Mouse (Mus musculus): ENCODE measurements around the gene Opa1.

The Opa1 gene

DNA sequence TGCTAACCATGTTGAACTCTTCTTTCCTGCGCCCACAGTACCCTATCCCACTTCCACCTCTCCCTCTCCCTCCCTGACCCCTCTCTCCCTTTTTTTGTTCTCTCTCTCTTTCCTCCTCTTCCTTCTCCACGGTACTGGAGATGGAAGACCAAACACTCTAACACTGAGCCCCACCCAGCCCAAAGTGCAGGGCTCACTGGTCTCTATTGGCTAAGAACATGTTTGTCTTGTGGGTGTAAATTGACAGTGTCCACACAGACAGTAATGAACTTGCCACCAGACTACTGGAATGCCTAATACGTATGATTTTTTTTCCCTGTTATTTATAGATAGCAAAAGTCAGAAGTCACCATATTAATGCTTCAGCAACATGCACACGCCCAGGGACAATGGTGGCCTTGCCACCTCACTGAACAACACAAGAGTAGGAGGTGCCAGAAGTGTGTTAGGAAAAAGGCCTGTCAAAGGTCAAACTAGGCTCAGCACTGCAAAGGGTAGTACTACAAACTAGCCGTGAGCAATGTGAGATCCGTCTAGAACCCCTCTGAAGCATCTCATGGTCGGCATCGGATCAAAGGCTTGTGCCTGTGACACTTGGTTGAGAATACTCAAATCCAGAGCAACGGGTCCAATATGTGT lies 77.2 kb downstream of the Opa1 start:
- no peak for DNase-seq (ENCODE audit: low read depth)

- DNase-seq (ENCODE audit: low read depth): no peak
Observed at GRCm38 (mm10) chr16:29656901-29657300, 77.8 kb downstream of the Opa1 start.

DNA sequence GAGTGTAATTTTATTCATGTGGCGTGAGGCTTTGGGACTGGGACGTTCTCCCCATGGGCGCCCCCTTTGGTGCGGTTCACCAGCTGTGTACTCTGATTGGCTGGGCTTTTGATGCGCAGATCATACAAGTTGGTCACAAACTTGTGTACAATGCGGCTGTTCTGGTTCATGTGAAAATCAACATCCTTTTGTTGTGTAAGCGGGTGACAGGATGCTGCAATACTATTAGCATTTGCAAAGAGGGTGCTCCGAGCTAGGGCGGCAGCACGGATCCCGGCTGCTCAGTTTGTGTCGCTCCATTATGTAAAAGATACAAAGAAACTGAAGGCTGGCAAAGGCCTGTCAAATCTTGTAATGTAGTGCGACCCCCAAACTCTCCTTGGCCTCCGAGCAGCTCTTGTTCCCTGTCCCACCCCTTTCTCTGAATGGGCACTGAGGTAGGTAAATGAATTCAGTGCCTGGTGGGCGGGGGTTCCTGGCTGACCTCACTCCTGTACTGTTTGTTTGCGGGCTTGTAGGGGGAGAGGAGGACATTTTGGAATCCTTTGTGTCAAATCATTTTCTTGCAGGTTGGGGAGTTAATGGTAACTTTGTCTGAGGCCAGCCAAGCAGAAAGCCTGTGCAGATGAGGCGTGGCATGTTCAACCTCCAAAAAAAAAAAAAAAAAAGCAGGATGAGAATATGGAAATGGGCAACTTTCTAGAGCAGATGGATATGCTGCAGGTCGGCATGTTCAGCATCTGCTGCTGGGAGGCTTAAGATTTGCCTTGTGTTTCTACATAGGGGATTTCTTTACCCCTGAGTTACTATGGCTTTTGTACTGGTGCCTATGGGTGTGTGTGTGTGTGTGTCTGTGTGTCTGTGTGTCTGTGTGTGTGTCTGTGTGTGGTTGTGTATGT lies 78.8 kb downstream of the Opa1 start:
- DNase-seq (ENCODE audit: low read depth): no peak

GRCm38 (mm10) chr16:29659101-29659810 lies 80.1 kb downstream of the Opa1 start:
- no peak for DNase-seq (ENCODE audit: low read depth)

DNA sequence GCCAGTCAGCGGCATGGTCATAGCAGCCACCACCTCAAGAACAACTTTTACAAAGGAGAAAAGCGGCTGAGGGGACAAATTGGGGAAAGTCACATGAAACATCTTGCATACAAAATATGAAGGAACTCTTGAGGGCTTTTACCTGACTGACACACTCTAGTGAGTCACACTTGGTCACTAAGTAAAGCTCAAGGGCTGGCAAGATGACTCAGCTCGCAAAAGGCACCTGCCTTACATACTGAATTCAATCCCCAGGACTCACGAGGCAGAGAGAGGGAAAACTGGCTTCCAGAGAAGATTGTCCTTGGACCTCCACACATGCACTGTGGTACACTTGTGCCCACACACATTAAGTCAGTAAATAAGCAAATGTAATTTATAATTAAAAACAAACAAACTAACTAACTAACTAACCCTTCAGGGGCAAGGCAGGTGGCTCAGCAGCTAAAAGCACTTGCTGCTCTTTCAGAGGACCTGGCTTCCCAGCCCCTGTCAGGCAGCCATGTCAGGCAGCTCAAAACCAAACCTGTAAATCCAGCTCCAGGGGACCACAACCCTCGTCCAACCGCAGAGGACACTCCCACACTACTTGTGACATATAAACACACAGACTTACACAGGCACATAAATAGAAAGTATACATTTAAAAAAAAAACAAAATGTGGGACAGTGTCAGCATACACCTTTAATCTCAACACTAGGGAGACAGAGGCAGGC lies 84.1 kb downstream of the Opa1 start:
- DNase-seq (ENCODE audit: low read depth): peak; percentile 9

GRCm38 (mm10) chr16:29664392-29664791 lies 85.3 kb downstream of the Opa1 start:
- no peak for DNase-seq (ENCODE audit: low read depth)

DNA sequence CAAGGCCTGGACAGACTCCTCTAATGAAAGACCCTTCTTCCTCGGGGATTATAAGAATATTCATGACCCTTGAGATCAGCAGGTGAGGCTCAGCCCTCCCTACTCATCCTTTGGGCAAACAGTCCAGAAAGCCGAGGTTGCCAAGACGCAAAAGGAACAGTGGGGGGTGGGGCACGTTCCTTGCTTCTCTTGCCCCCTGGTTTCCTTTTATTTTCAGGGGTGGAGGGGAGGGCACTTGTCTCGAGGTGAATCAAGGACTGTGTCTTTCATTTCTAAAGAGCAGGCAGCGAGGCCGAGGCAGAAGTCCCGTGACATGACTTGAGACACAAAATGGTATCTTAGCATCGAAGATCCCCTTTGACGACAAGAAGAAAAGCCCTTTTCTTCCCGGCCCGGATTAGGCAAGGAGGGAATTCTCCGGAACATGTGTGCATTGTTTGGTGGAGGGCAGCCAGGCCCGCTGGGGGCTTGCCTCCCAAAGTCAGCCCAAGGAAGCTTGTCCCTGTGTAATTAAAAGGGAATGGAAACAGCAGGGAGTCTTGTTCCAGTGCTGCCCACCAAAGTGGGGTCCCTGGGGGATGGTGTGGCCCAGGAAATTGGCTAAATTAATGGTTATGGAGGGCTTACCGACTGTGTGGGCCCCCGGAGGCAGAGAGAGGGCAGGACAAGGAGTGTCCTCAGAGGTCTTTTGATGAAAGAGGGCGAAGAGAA lies 88.0 kb downstream of the Opa1 start:
- DNase-seq (ENCODE audit: low read depth): no peak

- no peak for DNase-seq (ENCODE audit: low read depth)
Observed at GRCm38 (mm10) chr16:29667702-29668061, 88.5 kb downstream of the Opa1 start.

GRCm38 (mm10) chr16:29668451-29668850 lies 89.3 kb downstream of the Opa1 start:
- no peak for DNase-seq (ENCODE audit: low read depth)

DNA sequence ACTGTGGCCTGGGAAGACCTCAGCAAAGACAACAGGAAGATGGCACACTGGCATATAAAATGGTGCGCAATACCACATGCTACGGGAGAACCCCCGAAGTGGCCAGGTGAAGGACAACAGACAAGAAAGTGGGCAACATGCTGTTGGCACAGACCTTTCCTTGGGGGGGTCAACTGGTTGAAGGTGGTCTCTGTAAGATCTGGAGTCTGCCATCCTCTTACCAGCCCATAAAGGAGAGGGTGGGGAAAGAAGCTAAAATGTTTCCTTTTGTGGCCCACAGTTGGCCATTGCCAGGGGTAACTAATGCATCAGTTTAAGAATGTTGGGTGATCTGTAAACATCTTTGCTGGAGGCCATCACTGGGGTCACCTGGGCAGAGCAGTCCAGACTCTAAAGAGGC lies 91.7 kb downstream of the Opa1 start:
- no peak for DNase-seq (ENCODE audit: low read depth)

DNA sequence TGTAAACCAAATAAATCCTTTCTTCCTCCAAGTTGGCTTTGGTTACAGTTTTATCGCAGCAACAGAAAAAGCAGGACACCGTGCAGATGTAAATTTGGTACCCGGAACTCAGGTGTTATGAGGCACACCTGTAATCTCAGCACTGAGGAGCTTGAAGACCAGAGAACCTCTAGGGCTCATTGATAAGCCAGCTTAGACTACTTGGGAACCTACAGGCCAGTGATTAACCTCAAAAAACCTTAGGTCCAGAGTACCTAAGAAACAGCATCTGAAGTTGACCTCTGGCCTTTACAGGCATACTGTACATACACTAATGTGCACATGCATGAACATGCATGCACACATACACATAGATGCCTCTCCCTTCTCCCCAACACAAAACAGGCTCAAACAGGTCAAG lies 94.1 kb downstream of the Opa1 start:
- DNase-seq (ENCODE audit: low read depth): no peak

DNA sequence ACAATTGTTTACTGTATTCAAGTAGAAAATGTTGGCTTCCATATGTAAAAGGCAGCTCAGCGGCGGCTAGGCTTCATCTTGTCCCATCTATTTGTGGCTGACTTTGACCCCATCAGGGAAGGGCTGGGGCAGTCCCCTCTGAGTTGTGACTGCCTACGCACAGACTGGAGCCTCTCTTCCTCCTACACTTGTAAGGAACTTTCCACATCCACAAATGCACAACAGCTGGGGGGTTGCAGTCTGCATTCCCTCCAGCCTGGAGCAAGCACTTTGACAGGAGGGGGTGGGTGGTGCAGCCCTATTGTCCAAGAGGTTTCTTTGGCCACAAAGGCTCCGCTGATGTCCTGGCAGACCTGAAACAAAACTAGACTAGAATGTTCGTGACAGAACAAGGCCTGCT lies 100.5 kb downstream of the Opa1 start:
- DNase-seq (ENCODE audit: low read depth): no peak

GRCm38 (mm10) chr16:29680548-29681175 lies 101.5 kb downstream of the Opa1 start:
- no peak for DNase-seq (ENCODE audit: low read depth)

GRCm38 (mm10) chr16:29682555-29683431 lies 103.7 kb downstream of the Opa1 start:
- no peak for DNase-seq (ENCODE audit: low read depth)

- DNase-seq (ENCODE audit: low read depth): no peak
Observed at GRCm38 (mm10) chr16:29683563-29683962, 104.4 kb downstream of the Opa1 start.

GRCm38 (mm10) chr16:29684111-29684510 lies 105.0 kb downstream of the Opa1 start:
- no peak for DNase-seq (ENCODE audit: low read depth)

DNA sequence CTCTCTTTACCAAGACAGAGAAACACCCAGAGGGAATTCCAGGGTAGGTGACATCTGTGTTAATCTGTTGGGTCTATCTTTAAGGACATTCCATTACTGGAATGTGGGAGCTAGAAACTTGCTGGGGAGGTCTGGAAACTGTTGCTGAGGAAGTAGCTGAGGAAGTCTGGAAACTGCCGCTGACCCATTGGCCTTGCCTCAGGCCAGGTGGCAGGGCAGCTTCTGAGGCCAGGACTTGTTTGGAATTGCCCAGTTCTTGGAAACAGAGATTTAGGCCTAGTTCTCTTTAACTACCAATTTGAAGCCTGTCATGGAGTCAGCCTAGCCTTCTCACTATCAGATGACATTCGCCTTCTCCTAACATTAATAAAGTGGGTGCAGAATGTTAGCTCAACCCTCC lies 105.5 kb downstream of the Opa1 start:
- DNase-seq (ENCODE audit: low read depth): no peak

DNA sequence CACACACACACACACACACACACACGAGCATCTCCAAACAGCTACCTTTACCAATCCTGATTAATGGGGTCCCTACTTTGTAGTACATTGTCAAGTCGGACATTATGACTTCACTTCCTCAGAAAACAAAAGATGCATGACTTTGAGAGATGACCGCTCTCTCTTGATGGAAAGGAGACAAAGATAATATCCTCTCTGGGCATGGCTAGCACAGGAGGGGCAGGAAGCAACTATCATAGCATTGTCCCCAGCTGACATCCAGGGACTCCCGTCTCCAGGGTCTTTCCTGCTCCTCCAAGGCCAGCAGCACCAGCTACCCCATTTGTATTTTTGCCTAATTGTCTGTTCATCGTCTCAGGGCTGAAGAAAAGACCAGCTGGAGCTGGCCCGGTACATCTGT lies 107.0 kb downstream of the Opa1 start:
- no peak for DNase-seq (ENCODE audit: low read depth)

- no peak for DNase-seq (ENCODE audit: low read depth)
Observed at GRCm38 (mm10) chr16:29687987-29688885, 109.1 kb downstream of the Opa1 start.
